Comparison of ENCODE assay signal across 22 mouse cellular contexts in the genomic region with DNA sequence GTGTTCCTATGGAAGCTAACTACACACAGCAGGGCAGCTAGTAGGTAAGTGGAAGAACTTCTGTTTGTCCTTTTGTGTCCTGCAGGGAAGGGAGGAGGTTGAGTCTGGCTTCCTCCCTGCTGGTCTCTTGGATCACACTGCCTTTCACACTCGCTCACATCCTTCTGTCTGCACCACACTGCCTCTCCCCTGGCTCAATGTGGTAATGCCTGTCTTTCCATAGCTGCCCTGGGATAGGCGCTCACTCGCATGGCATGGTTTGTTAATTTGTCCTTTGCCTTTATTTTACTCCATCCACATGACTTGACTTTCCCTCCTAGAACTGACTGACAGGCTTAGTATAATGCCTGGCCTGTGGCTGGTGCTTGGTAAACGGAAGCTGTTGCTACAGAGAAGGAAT. TPM values are rescaled to one million over a fixed set of nuclear protein-coding genes. Genes with fewer than 3 reads are reported as not detected.
DNase-seq lines count a peak whose midpoint lies in the region; ATAC-seq and TF ChIP-seq lines count a peak whose summit lies in the region.
"Had no signal": no experiment of that assay in that cellular context is flagged by ENCODE, and none has a peak within 500 bp of the region (broad histone marks: within the 10 kb centered on the region; RNA-seq: fewer than 3 reads in every experiment).

No protein-coding gene starts in this region.

- no peaks in the 10 kb centered on the region for H3K9me3 ChIP-seq in lung, embryonic 14.5 days (ENCODE audit: low read depth, low read length)
- H3K9me3 ChIP-seq in intestine, embryonic 16.5 days (ENCODE audit: control insufficient read depth, low read length) = no peaks in the 10 kb centered on the region
- H3K9me3 ChIP-seq in stomach, postnatal 0 days (ENCODE audit: control insufficient read depth, low read length) = no peaks in the 10 kb centered on the region
- H3K9me3 ChIP-seq: embryonic facial prominence, embryonic 10.5 days had no signal

- no peak overlapping the region for H3K9ac ChIP-seq in lung, embryonic 14.5 days
- H3K9ac ChIP-seq in intestine, embryonic 16.5 days (ENCODE audit: low read depth, low read length) = no peak overlapping the region
- H3K9ac ChIP-seq in stomach, postnatal 0 days (ENCODE audit: low read length) = no peak overlapping the region
- H3K9ac ChIP-seq: hindbrain, embryonic 14.5 days had no signal

- 0 out of 2 replicates have a peak, but pooled peaks cover 2% of the 10 kb centered on the region for H3K4me1 ChIP-seq in lung, embryonic 14.5 days (ENCODE audit: insufficient read depth)
- no peaks in the 10 kb centered on the region for H3K4me1 ChIP-seq in lung, adult 2 months (ENCODE audit: control insufficient read depth, insufficient read depth, low read length)
- H3K4me1 ChIP-seq in intestine, embryonic 16.5 days (ENCODE audit: control insufficient read depth, insufficient read depth, low read length) = 0 out of 2 replicates have a peak, but pooled peaks cover 2% of the 10 kb centered on the region
- H3K4me1 ChIP-seq in stomach, postnatal 0 days (replicated peaks; ENCODE audit: control insufficient read depth, insufficient read depth) = 0 out of 2 replicates have a peak, but pooled peaks cover 2% of the 10 kb centered on the region

- H3K27ac ChIP-seq in lung, embryonic 14.5 days (ENCODE audit: low read depth) = no peak overlapping the region
- H3K27ac ChIP-seq in intestine, embryonic 16.5 days (ENCODE audit: low read length) = no peak overlapping the region
- H3K27ac ChIP-seq in stomach, postnatal 0 days (replicated peaks) = no peak overlapping the region
- H3K27ac ChIP-seq: embryonic facial prominence, embryonic 10.5 days; hindbrain, embryonic 14.5 days had no signal

- 44% methylated on average over 4 of the region's 4 CpGs for WGBS in lung, embryonic 14.5 days
- 60% methylated on average over 4 of the region's 4 CpGs for WGBS in lung, adult 2 months
- 60% methylated on average over 4 of the region's 4 CpGs for WGBS in intestine, embryonic 16.5 days
- 49% methylated on average over 4 of the region's 4 CpGs for WGBS in stomach, postnatal 0 days

- TF ChIP-seq CTCF in lung, embryonic 14.5 days (IDR thresholded peaks at IDR 0.05; ENCODE audit: low read depth) = peak; percentile 13; the same call in 1 of the 2 replicates
- no peak for TF ChIP-seq CTCF in lung, adult 2 months (IDR thresholded peaks at IDR 0.05; ENCODE audit: insufficient read depth, low read length)
- TF ChIP-seq CTCF in stomach, postnatal 0 days (IDR thresholded peaks at IDR 0.05; ENCODE audit: low read depth) = no peak

- no peak overlapping the region for H3K4me3 ChIP-seq in lung, embryonic 14.5 days (ENCODE audit: low read depth, low read length)
- no peak overlapping the region for H3K4me3 ChIP-seq in lung, adult 2 months (replicated peaks; ENCODE audit: extremely low read depth, low read depth, low read length)
- no peak overlapping the region for H3K4me3 ChIP-seq in intestine, embryonic 16.5 days (ENCODE audit: low read length)
- no peak overlapping the region for H3K4me3 ChIP-seq in stomach, postnatal 0 days (ENCODE audit: low read depth, low read length)
- H3K4me3 ChIP-seq: embryonic facial prominence, embryonic 10.5 days had no signal

- H3K27me3 ChIP-seq in lung, embryonic 14.5 days (ENCODE audit: insufficient read depth, low read length) = no peaks in the 10 kb centered on the region
- no peaks in the 10 kb centered on the region for H3K27me3 ChIP-seq in intestine, embryonic 16.5 days (replicated peaks; ENCODE audit: control insufficient read depth, insufficient read depth, low read length)
- H3K27me3 ChIP-seq in stomach, postnatal 0 days (ENCODE audit: control insufficient read depth, insufficient read depth, low read length) = no peaks in the 10 kb centered on the region
- H3K27me3 ChIP-seq: Patski had no signal

- ATAC-seq in lung, embryonic 14.5 days (ENCODE audit: insufficient read depth) = no peak
- ATAC-seq in intestine, embryonic 16.5 days = peak; percentile 53
- peak; percentile 58; the same call in 1 of the 2 replicates for ATAC-seq in stomach, postnatal 0 days (ENCODE audit: low FRiP score, low TSS enrichment)
- ATAC-seq: forebrain, embryonic 14.5 days; Patski had no signal

- intact Hi-C loops in heart, postnatal 14 days (cut with DNase I) = no loop called here

- H3K36me3 ChIP-seq in lung, embryonic 14.5 days (ENCODE audit: insufficient read depth) = no peaks in the 10 kb centered on the region
- H3K36me3 ChIP-seq in intestine, embryonic 16.5 days (ENCODE audit: control insufficient read depth, insufficient read depth, low read length) = no peaks in the 10 kb centered on the region
- no peaks in the 10 kb centered on the region for H3K36me3 ChIP-seq in stomach, postnatal 0 days (ENCODE audit: control insufficient read depth, insufficient read depth, low read length)
- H3K36me3 ChIP-seq: embryonic facial prominence, embryonic 10.5 days had no signal

- no peak for TF ChIP-seq EP300 in stomach, postnatal 0 days (optimal IDR thresholded peaks at IDR 0.05)

- no peak overlapping the region for H3K4me2 ChIP-seq in lung, embryonic 14.5 days
- H3K4me2 ChIP-seq in intestine, embryonic 16.5 days (ENCODE audit: low read depth, low read length) = no peak overlapping the region
- no peak overlapping the region for H3K4me2 ChIP-seq in stomach, postnatal 0 days (replicated peaks; ENCODE audit: low read depth)
- H3K4me2 ChIP-seq: heart, embryonic 11.5 days; hindbrain, embryonic 14.5 days had no signal

- DNase-seq in heart, adult 11 months = peak; percentile 37
- no peak for DNase-seq in heart, postnatal 14 days
- DNase-seq in lung, embryonic 14.5 days = no peak
- no peak for DNase-seq in lung, adult 2 months
- peak; percentile 45 for DNase-seq in stomach, postnatal 0 days (ENCODE audit: low spot score)
- DNase-seq in ovary, postnatal 14 days (ENCODE audit: low spot score) = no peak
- no peak for DNase-seq in spleen, adult 12 weeks (ENCODE audit: low spot score)
- DNase-seq: adrenal gland, adult 8-10 months; adrenal gland, postnatal 36 days; cerebellum, adult 11-12 months; cerebellum, adult 9-10 months; cerebellum, postnatal 25 days; gastrocnemius, postnatal 36 days; heart, adult 18-20 months; heart, postnatal 36 days; kidney, adult 18-20 months had no signal

- no peak for TF ChIP-seq POLR2A in lung, adult 2 months (IDR thresholded peaks at IDR 0.05; ENCODE audit: borderline replicate concordance, extremely low read depth, low read depth, low read length)

RNA-seq across cellular contexts. Expression of a gene that starts 34.6 kb away (rescaled TPM):
- over 10,000 TPM; 11,169 to 11,475 TPM for total RNA-seq in heart, postnatal 14 days (2021)
- 635 and 725 TPM in 2 replicates for polyA plus RNA-seq in lung, embryonic 14.5 days (2014; fragmentation: Nextera tagmentation; extraction: Ambion mirVana)
- 168 and 359 TPM in 2 replicates for polyA plus RNA-seq in lung, adult 2 months (2012; rRNA removed)
- polyA plus RNA-seq in intestine, embryonic 16.5 days (2015; fragmentation: Nextera tagmentation; extraction: Ambion mirVana) = 1,080 and 1,114 TPM in 2 replicates
- 1,738 and 2,538 TPM in 2 replicates for polyA plus RNA-seq in stomach, postnatal 0 days (2015; fragmentation: Nextera tagmentation; extraction: Ambion mirVana)

Comparison
In these comparisons a context has a peak if more than half of its experiments do, and no peak if none do; other contexts are left out.
1. DNase-seq: peak in heart, adult 11 months (single experiment) and stomach, postnatal 0 days (single experiment); none in heart, postnatal 14 days (0 of 2), lung, embryonic 14.5 days (single experiment), lung, adult 2 months (single experiment), ovary, postnatal 14 days (single experiment) and spleen, adult 12 weeks (single experiment).